ENCODE assay signal across 8 mouse cellular contexts in the genomic region with DNA sequence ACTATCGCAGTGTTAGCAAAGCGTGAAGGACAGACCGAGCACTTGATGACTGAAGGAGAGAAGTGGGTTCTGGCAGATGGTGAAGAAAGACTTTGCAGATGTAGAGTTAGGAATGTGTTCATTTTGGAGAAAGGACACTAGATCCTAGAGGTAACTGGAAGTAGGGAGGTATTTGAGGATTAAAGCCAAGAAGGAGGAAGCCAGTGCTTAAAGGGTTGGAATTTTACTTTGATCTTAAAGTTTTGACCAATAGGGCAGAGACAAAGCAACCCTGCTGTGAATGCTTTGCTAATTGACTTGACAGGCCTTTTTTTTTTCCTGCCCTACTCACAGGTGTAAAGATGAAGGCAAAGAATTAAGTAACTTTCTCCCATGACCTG. TPM values are rescaled to one million over a fixed set of nuclear protein-coding genes. Genes with fewer than 3 reads are reported as not detected.
DNase-seq lines count a peak whose midpoint lies in the region; ATAC-seq lines count a peak whose summit lies in the region.

No protein-coding gene starts in this region.

- peak overlapping the region; percentile 97 for H3K9ac ChIP-seq in limb, embryonic 12.5 days (replicated peaks)
- peak overlapping the region; percentile 82; the same call in 1 of the 2 replicates for H3K9ac ChIP-seq in stomach, embryonic 15.5 days

- peak overlapping the region; percentile 100 for H3K27ac ChIP-seq in limb, embryonic 12.5 days
- H3K27ac ChIP-seq in stomach, embryonic 15.5 days, result peak overlapping the region; percentile 100

- peak overlapping the region; percentile 73 for H3K4me2 ChIP-seq in limb, embryonic 12.5 days
- peak overlapping the region; percentile 80 for H3K4me2 ChIP-seq in stomach, embryonic 15.5 days

- H3K4me3 ChIP-seq in limb, embryonic 12.5 days (replicated peaks), result peak overlapping the region; percentile 80
- H3K4me3 ChIP-seq in stomach, embryonic 15.5 days (replicated peaks), result peak overlapping the region; percentile 89

- H3K27me3 ChIP-seq in limb, embryonic 12.5 days, result no peaks in the 10 kb centered on the region
- H3K27me3 ChIP-seq in stomach, embryonic 15.5 days (replicated peaks), result no peaks in the 10 kb centered on the region

- under 1% methylated on average over 3 of the region's 3 CpGs for WGBS in limb, embryonic 12.5 days
- WGBS in stomach, embryonic 15.5 days, result 0% methylated on average over 3 of the region's 3 CpGs

- DNase-seq in CD4-positive, CD25-positive, alpha-beta regulatory T cell, adult 2 months (ENCODE audit: low read depth, low spot score), result peak; percentile 9
- peak; percentile 57 for DNase-seq in retina, embryonic 14.5 days (ENCODE audit: low spot score)
- no peak for DNase-seq in retina, postnatal 1 day
- DNase-seq in left cerebral cortex, adult 11 months (ENCODE audit: low spot score), result no peak

- no peaks in the 10 kb centered on the region for H3K9me3 ChIP-seq in limb, embryonic 12.5 days
- H3K9me3 ChIP-seq in stomach, embryonic 15.5 days, result no peaks in the 10 kb centered on the region

- H3K36me3 ChIP-seq in limb, embryonic 12.5 days, result no peaks in the 10 kb centered on the region
- no peaks in the 10 kb centered on the region for H3K36me3 ChIP-seq in stomach, embryonic 15.5 days

- H3K4me1 ChIP-seq in limb, embryonic 12.5 days (replicated peaks), result peaks cover 31% of the 10 kb centered on the region
- H3K4me1 ChIP-seq in stomach, embryonic 15.5 days, result 0 out of 2 replicates have a peak, but pooled peaks cover 3% of the 10 kb centered on the region

- ATAC-seq in CD4-positive, CD25-positive, alpha-beta regulatory T cell, adult 4 months, result no peak
- ATAC-seq in limb, embryonic 12.5 days (ENCODE audit: insufficient number of reproducible peaks, insufficient read depth, low FRiP score, low TSS enrichment, low read depth), result no peak
- no peak for ATAC-seq in stomach, embryonic 15.5 days (ENCODE audit: insufficient read depth, low FRiP score, low read depth)
- ATAC-seq in erythroid progenitor cell, adult 5-6 weeks (replicated peaks; ENCODE audit: low FRiP score, poor library complexity, severe bottlenecking), result no peak

RNA-seq across cellular contexts. Expression of gene Tdrd3, which starts 1.2 kb away (rescaled TPM):
- 10 to 100 TPM; 26.1 to 32.5 TPM for polyA plus RNA-seq in CD4-positive, CD25-positive, alpha-beta regulatory T cell, adult 4 months (2017; shearing (Covaris generic))
- polyA plus RNA-seq in limb, embryonic 12.5 days (2016; fragmentation: Nextera tagmentation; extraction: Ambion mirVana), result 41.5 and 46.5 TPM in 2 replicates
- 24.2 and 26.1 TPM in 2 replicates for polyA plus RNA-seq in stomach, embryonic 15.5 days (2015; fragmentation: Nextera tagmentation; extraction: Ambion mirVana)
- 18.7 and 32.7 TPM in 2 replicates for total RNA-seq in erythroid progenitor cell, adult 5-6 weeks (2015; ENCODE audit: low replicate concordance)
- 31.3 and 38.6 TPM in 2 replicates for total RNA-seq in erythroid progenitor cell, adult 5-6 weeks (2017; ENCODE audit: low replicate concordance)

Comparison
In these comparisons a context has a peak if more than half of its experiments do, and no peak if none do; other contexts are left out.
1. DNase-seq: peak in CD4-positive, CD25-positive, alpha-beta regulatory T cell, adult 2 months (single experiment) and retina, embryonic 14.5 days (single experiment); none in retina, postnatal 1 day (single experiment) and left cerebral cortex, adult 11 months (single experiment).